Mouse (Mus musculus): ENCODE measurements around the gene Comt. TPM values are rescaled to one million over a fixed set of nuclear protein-coding genes. Genes with fewer than 3 reads are reported as not detected.

Comt gene
- polyA plus RNA-seq, 1 experiment from 2014 or later: 79.9 TPM

- H3K4me2 ChIP-seq (ENCODE audit: low read length): peak overlapping the region; percentile 36
- H3K36me3 ChIP-seq (ENCODE audit: control insufficient read depth, insufficient read depth, low read length): peaks cover 89% of the 10 kb centered on the region
- 8% methylated on average over 7 of the region's 7 CpGs for WGBS
- H3K27ac ChIP-seq (replicated peaks; ENCODE audit: low read depth, low read length): peak overlapping the region; percentile 79
- peak overlapping the region; percentile 26; the same call in 1 of the 2 replicates for H3K9ac ChIP-seq (replicated peaks; ENCODE audit: low read length)
- peaks cover 42% of the 10 kb centered on the region for H3K4me1 ChIP-seq (ENCODE audit: control insufficient read depth, insufficient read depth, low read length)
- no peaks in the 10 kb centered on the region for H3K27me3 ChIP-seq (ENCODE audit: control insufficient read depth, insufficient read depth, low read length)
- H3K4me3 ChIP-seq (replicated peaks; ENCODE audit: low read depth, low read length): no peak overlapping the region
- DNase-seq (peak; percentile 88), ATAC-seq (ENCODE audit: low FRiP score, low TSS enrichment) (peak; percentile 86)
- no peaks in the 10 kb centered on the region for H3K9me3 ChIP-seq (ENCODE audit: control insufficient read depth, low read length)
These were observed 26.0 kb downstream of the Comt start for GRCm38 (mm10) chr16:18400472-18401216.

- Histone ChIP-seq H3K4me1 (ENCODE audit: control insufficient read depth, insufficient read depth, low read length) (peaks cover 48% of the 10 kb centered on the region), H3K9ac (replicated peaks; ENCODE audit: low read length) (peak overlapping the region; percentile 26; the same call in 1 of the 2 replicates), H3K4me3 (replicated peaks; ENCODE audit: low read depth, low read length) (no peak overlapping the region), H3K27ac (replicated peaks; ENCODE audit: low read depth, low read length) (peak overlapping the region; percentile 79), H3K27me3 (ENCODE audit: control insufficient read depth, insufficient read depth, low read length) (no peaks in the 10 kb centered on the region), H3K36me3 (ENCODE audit: control insufficient read depth, insufficient read depth, low read length) (peaks cover 83% of the 10 kb centered on the region), H3K4me2 (ENCODE audit: low read length) (peak overlapping the region; percentile 36; the same call in 1 of the 2 replicates), H3K9me3 (ENCODE audit: control insufficient read depth, low read length) (no peaks in the 10 kb centered on the region)
- ATAC-seq (ENCODE audit: low FRiP score, low TSS enrichment) (no peak), DNase-seq (no peak)
- WGBS: 39% methylated on average over 9 of the region's 9 CpGs
These were observed 26.6 kb downstream of the Comt start for GRCm38 (mm10) chr16:18400028-18400427.

- H3K4me3 ChIP-seq (replicated peaks; ENCODE audit: low read depth, low read length): no peak overlapping the region
- no peaks in the 10 kb centered on the region for H3K27me3 ChIP-seq (ENCODE audit: control insufficient read depth, insufficient read depth, low read length)
- DNase-seq: no peak
- no peak overlapping the region for H3K4me2 ChIP-seq (ENCODE audit: low read length)
- H3K36me3 ChIP-seq (ENCODE audit: control insufficient read depth, insufficient read depth, low read length): peaks cover 53% of the 10 kb centered on the region
- H3K9me3 ChIP-seq (ENCODE audit: control insufficient read depth, low read length): no peaks in the 10 kb centered on the region
- no peak for ATAC-seq (ENCODE audit: low FRiP score, low TSS enrichment)
- H3K4me1 ChIP-seq (ENCODE audit: control insufficient read depth, insufficient read depth, low read length): peaks cover 68% of the 10 kb centered on the region
- no peak overlapping the region for H3K9ac ChIP-seq (replicated peaks; ENCODE audit: low read length)
- no peak overlapping the region for H3K27ac ChIP-seq (replicated peaks; ENCODE audit: low read depth, low read length)
- WGBS: 97% methylated on average over 27 of the region's 27 CpGs
These were observed 29.6 kb downstream of the Comt start for GRCm38 (mm10) chr16:18396791-18397621.

- Histone ChIP-seq H3K27me3 (ENCODE audit: control insufficient read depth, insufficient read depth, low read length) (no peaks in the 10 kb centered on the region), H3K36me3 (ENCODE audit: control insufficient read depth, insufficient read depth, low read length) (peaks cover 45% of the 10 kb centered on the region), H3K9me3 (ENCODE audit: control insufficient read depth, low read length) (no peaks in the 10 kb centered on the region), H3K4me1 (ENCODE audit: control insufficient read depth, insufficient read depth, low read length) (peaks cover 63% of the 10 kb centered on the region), H3K4me2 (ENCODE audit: low read length) (peak overlapping the region; percentile 89), H3K9ac (replicated peaks; ENCODE audit: low read length) (0 out of 2 replicates have a peak overlapping the region, but pooled peaks have one; percentile 21), H3K27ac (replicated peaks; ENCODE audit: low read depth, low read length) (peak overlapping the region; percentile 79), H3K4me3 (replicated peaks; ENCODE audit: low read depth, low read length) (no peak overlapping the region)
- ATAC-seq (ENCODE audit: low FRiP score, low TSS enrichment) (no peak), DNase-seq (peak; percentile 49)
- WGBS: 32% methylated on average over 2 of the region's 2 CpGs
These were observed 30.5 kb downstream of the Comt start for GRCm38 (mm10) chr16:18396201-18396600.

GRCm38 (mm10) chr16:18395620-18396036 is 31.0 kb downstream of the Comt start:
- H3K4me3 ChIP-seq (replicated peaks; ENCODE audit: low read depth, low read length): no peak overlapping the region
- H3K36me3 ChIP-seq (ENCODE audit: control insufficient read depth, insufficient read depth, low read length): peaks cover 40% of the 10 kb centered on the region
- no peaks in the 10 kb centered on the region for H3K27me3 ChIP-seq (ENCODE audit: control insufficient read depth, insufficient read depth, low read length)
- ATAC-seq (ENCODE audit: low FRiP score, low TSS enrichment): no peak
- peak overlapping the region; percentile 79 for H3K27ac ChIP-seq (replicated peaks; ENCODE audit: low read depth, low read length)
- no peak for DNase-seq
- H3K9ac ChIP-seq (replicated peaks; ENCODE audit: low read length): 0 out of 2 replicates have a peak overlapping the region, but pooled peaks have one; percentile 21
- WGBS: 21% methylated on average over 6 of the region's 7 CpGs
- H3K9me3 ChIP-seq (ENCODE audit: control insufficient read depth, low read length): no peaks in the 10 kb centered on the region
- peak overlapping the region; percentile 89 for H3K4me2 ChIP-seq (ENCODE audit: low read length)
- H3K4me1 ChIP-seq (ENCODE audit: control insufficient read depth, insufficient read depth, low read length): peaks cover 57% of the 10 kb centered on the region

- DNase-seq (peak; percentile 75), ATAC-seq (ENCODE audit: low FRiP score, low TSS enrichment) (peak; percentile 35)
- 10% methylated on average over 11 of the region's 11 CpGs for WGBS
- Histone ChIP-seq H3K27ac (replicated peaks; ENCODE audit: low read depth, low read length) (peak overlapping the region; percentile 79), H3K36me3 (ENCODE audit: control insufficient read depth, insufficient read depth, low read length) (peaks cover 34% of the 10 kb centered on the region), H3K4me1 (ENCODE audit: control insufficient read depth, insufficient read depth, low read length) (peaks cover 51% of the 10 kb centered on the region), H3K9me3 (ENCODE audit: control insufficient read depth, low read length) (no peaks in the 10 kb centered on the region), H3K4me3 (replicated peaks; ENCODE audit: low read depth, low read length) (peak overlapping the region; percentile 5; the same call in 1 of the 2 replicates), H3K27me3 (ENCODE audit: control insufficient read depth, insufficient read depth, low read length) (no peaks in the 10 kb centered on the region), H3K4me2 (ENCODE audit: low read length) (peak overlapping the region; percentile 89), H3K9ac (replicated peaks; ENCODE audit: low read length) (no peak overlapping the region; the same call in 1 of the 2 replicates)
These were observed 31.7 kb downstream of the Comt start for GRCm38 (mm10) chr16:18394777-18395619.

- Histone ChIP-seq H3K27ac (replicated peaks; ENCODE audit: low read depth, low read length) (peak overlapping the region; percentile 91), H3K9me3 (ENCODE audit: control insufficient read depth, low read length) (no peaks in the 10 kb centered on the region), H3K27me3 (ENCODE audit: control insufficient read depth, insufficient read depth, low read length) (no peaks in the 10 kb centered on the region), H3K9ac (replicated peaks; ENCODE audit: low read length) (0 out of 2 replicates have a peak overlapping the region, but pooled peaks have one; percentile 90), H3K4me1 (ENCODE audit: control insufficient read depth, insufficient read depth, low read length) (peaks cover 42% of the 10 kb centered on the region), H3K4me3 (replicated peaks; ENCODE audit: low read depth, low read length) (peak overlapping the region; percentile 75), H3K36me3 (ENCODE audit: control insufficient read depth, insufficient read depth, low read length) (peaks cover 25% of the 10 kb centered on the region), H3K4me2 (ENCODE audit: low read length) (peak overlapping the region; percentile 89)
- no peak for ATAC-seq (ENCODE audit: low FRiP score, low TSS enrichment)
- whole genome bisulfite sequencing: 56% methylated on average over 3 of the region's 3 CpGs
- DNase-seq: no peak
These were observed 32.6 kb downstream of the Comt start for GRCm38 (mm10) chr16:18394056-18394455.

- H3K27me3 ChIP-seq (ENCODE audit: control insufficient read depth, insufficient read depth, low read length): no peaks in the 10 kb centered on the region
- peak overlapping the region; percentile 75 for H3K4me3 ChIP-seq (replicated peaks; ENCODE audit: low read depth, low read length)
- H3K4me1 ChIP-seq (ENCODE audit: control insufficient read depth, insufficient read depth, low read length): peaks cover 41% of the 10 kb centered on the region
- no peak for DNase-seq
- no peaks in the 10 kb centered on the region for H3K9me3 ChIP-seq (ENCODE audit: control insufficient read depth, low read length)
- peak overlapping the region; percentile 90; the same call in 1 of the 2 replicates for H3K9ac ChIP-seq (replicated peaks; ENCODE audit: low read length)
- ATAC-seq (ENCODE audit: low FRiP score, low TSS enrichment): no peak
- H3K36me3 ChIP-seq (ENCODE audit: control insufficient read depth, insufficient read depth, low read length): peaks cover 20% of the 10 kb centered on the region
- H3K4me2 ChIP-seq (ENCODE audit: low read length): peak overlapping the region; percentile 89
- peak overlapping the region; percentile 91 for H3K27ac ChIP-seq (replicated peaks; ENCODE audit: low read depth, low read length)
- 45% methylated on average over 5 of the region's 5 CpGs for WGBS
These were observed 33.1 kb downstream of the Comt start for GRCm38 (mm10) chr16:18393595-18393994.
